19 mouse cellular contexts compared by ENCODE assay signal in the genomic region with DNA sequence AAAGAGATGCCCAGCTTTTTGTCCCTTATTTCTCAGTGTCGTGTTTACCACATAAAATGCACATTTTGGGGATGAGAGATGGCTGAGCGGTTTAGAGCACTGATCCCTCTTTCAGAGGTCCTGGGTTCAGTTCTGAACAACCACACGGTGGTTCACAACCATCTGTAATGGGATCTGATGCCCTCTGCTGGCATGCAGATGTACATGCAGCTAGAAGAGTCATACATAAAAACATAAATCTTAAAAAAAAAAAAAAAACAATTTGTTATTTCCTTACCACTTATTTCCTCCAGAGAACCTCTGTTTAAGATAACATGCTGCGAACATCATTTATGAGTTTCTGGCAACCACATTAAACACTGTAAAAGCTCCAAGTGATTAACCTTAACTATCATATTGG.
DNase-seq lines count a peak whose midpoint lies in the region; ATAC-seq and TF ChIP-seq lines count a peak whose summit lies in the region.
"Had no signal": no experiment of that assay in that cellular context is flagged by ENCODE, and none has a peak within 500 bp of the region (broad histone marks: within the 10 kb centered on the region; RNA-seq: fewer than 3 reads in every experiment).

No protein-coding gene starts in this region.

- H3K4me1 ChIP-seq in kidney, postnatal 0 days (replicated peaks; ENCODE audit: insufficient read depth, low read length), result no peaks in the 10 kb centered on the region
- H3K4me1 ChIP-seq in CH12.LX (ENCODE audit: control insufficient read depth in 1 of 2, insufficient read depth in 2 of 2), result no peaks in the 10 kb centered on the region
- H3K4me1 ChIP-seq in midbrain, embryonic 15.5 days, result peaks cover 3% of the 10 kb centered on the region
- H3K4me1 ChIP-seq: liver, embryonic 13.5 days had no signal

- no peak overlapping the region for H3K9ac ChIP-seq in kidney, postnatal 0 days (ENCODE audit: low read depth, low read length)
- no peak overlapping the region for H3K9ac ChIP-seq in CH12.LX (ENCODE audit: insufficient read depth, low read depth)
- H3K9ac ChIP-seq in midbrain, embryonic 15.5 days, result no peak overlapping the region
- H3K9ac ChIP-seq: forebrain, embryonic 15.5 days; liver, embryonic 13.5 days; midbrain, embryonic 12.5 days had no signal

- no peaks in the 10 kb centered on the region for H3K9me3 ChIP-seq in kidney, postnatal 0 days (replicated peaks; ENCODE audit: low read length)
- H3K9me3 ChIP-seq in CH12.LX (replicated peaks; ENCODE audit: low read length), result no peaks in the 10 kb centered on the region
- no peaks in the 10 kb centered on the region for H3K9me3 ChIP-seq in midbrain, embryonic 15.5 days
- H3K9me3 ChIP-seq: forebrain, embryonic 15.5 days; liver, embryonic 13.5 days; midbrain, embryonic 12.5 days had no signal

- H3K79me2 ChIP-seq in CH12.LX (replicated peaks; ENCODE audit: control insufficient read depth, extremely low read depth, insufficient read depth, poor library complexity, severe bottlenecking), result no peaks in the 10 kb centered on the region

- H3K36me3 ChIP-seq in kidney, postnatal 0 days (ENCODE audit: insufficient read depth, low read length), result no peaks in the 10 kb centered on the region
- H3K36me3 ChIP-seq in CH12.LX (replicated peaks in 1 of 2; ENCODE audit: control insufficient read depth in 1 of 2, insufficient read depth in 1 of 2, low read length in 1 of 2), result no peaks in the 10 kb centered on the region
- no peaks in the 10 kb centered on the region for H3K36me3 ChIP-seq in midbrain, embryonic 15.5 days (replicated peaks)
- H3K36me3 ChIP-seq: forebrain, embryonic 15.5 days; liver, embryonic 13.5 days; midbrain, embryonic 12.5 days had no signal

- dilution Hi-C loops in CH12.LX (cut with MboI; ENCODE audit: extremely low pct_ligation_motif_present, extremely low pct_unique_long_range_greater_than_20kb, low sequenced_read_pairs), result no loop called here

- TF ChIP-seq POLR2A in CH12.LX (IDR thresholded peaks at IDR 0.05; ENCODE audit: low read depth, low read length), result no peak
- TF ChIP-seq POLR2A in brain, embryonic 14.5 days (IDR thresholded peaks at IDR 0.05; ENCODE audit: borderline replicate concordance, extremely low read depth, insufficient read depth, insufficient read length, poor library complexity, severe bottlenecking), result no peak

- TF ChIP-seq CTCF in kidney, postnatal 0 days (IDR thresholded peaks at IDR 0.05; ENCODE audit: low read depth), result peak; percentile 55
- peak; percentile 22 to 40; a peak in 3 of 4 replicates for TF ChIP-seq CTCF in CH12.LX (conservative IDR thresholded peaks at IDR 0.05 in 1 of 2, IDR thresholded peaks at IDR 0.05 in 1 of 2; ENCODE audit: low read depth in 2 of 2, low read length in 2 of 2)
- peak; percentile 22; the same call in 1 of the 2 replicates for TF ChIP-seq CTCF in brain, embryonic 14.5 days (IDR thresholded peaks at IDR 0.05; ENCODE audit: borderline replicate concordance, extremely low read depth, insufficient read depth, insufficient read length)

- WGBS in kidney, postnatal 0 days, result 71% methylated on average over 4 of the region's 4 CpGs
- 82% methylated on average over 4 of the region's 4 CpGs for WGBS in midbrain, embryonic 15.5 days

- no peak overlapping the region for H3K4me3 ChIP-seq in kidney, postnatal 0 days (replicated peaks; ENCODE audit: low read depth, low read length)
- no peak overlapping the region for H3K4me3 ChIP-seq in CH12.LX (replicated peaks in 1 of 3; ENCODE audit: low read depth in 2 of 3, low read length in 2 of 3, poor library complexity in 1 of 3)
- no peak overlapping the region for H3K4me3 ChIP-seq in midbrain, embryonic 15.5 days
- H3K4me3 ChIP-seq: forebrain, embryonic 15.5 days; liver, embryonic 13.5 days; midbrain, embryonic 12.5 days had no signal

- in situ Hi-C loops in CH12.LX (cut with MboI; ENCODE audit: low pct_ligation_motif_present, low pct_unique_long_range_greater_than_20kb, low sequenced_read_pairs), result loop anchor here (10.0 kb wide), 1 partner anchor 279 kb away; no protein-coding TSS in a partner anchor

- H3K4me2 ChIP-seq in kidney, postnatal 0 days (ENCODE audit: low read length), result no peak overlapping the region
- H3K4me2 ChIP-seq in CH12.LX (ENCODE audit: insufficient read depth, low read depth, poor library complexity, severe bottlenecking), result no peak overlapping the region
- H3K4me2 ChIP-seq in midbrain, embryonic 15.5 days, result no peak overlapping the region
- H3K4me2 ChIP-seq: forebrain, embryonic 15.5 days; heart, embryonic 11.5 days; liver, embryonic 13.5 days; midbrain, embryonic 12.5 days had no signal

- no peak for TF ChIP-seq EP300 in CH12.LX (IDR thresholded peaks at IDR 0.05; ENCODE audit: low read length)

- no peak for DNase-seq in kidney, postnatal 0 days (ENCODE audit: low spot score)
- DNase-seq in kidney, postnatal 10 days, result no peak
- peak; percentile 30 for DNase-seq in CD4-positive helper T cell, adult 2 months (ENCODE audit: low read depth, low spot score)
- DNase-seq in CH12.LX (ENCODE audit: extremely low read depth), result no peak
- DNase-seq in brain, embryonic 14.5 days (ENCODE audit: low read depth), result no peak
- DNase-seq in layer of hippocampus, adult 18-20 months (ENCODE audit: low spot score in 2 of 2), result no peak
- DNase-seq: adrenal gland, postnatal 36 days; cerebellum, postnatal 10 days; gastrocnemius, postnatal 10 days; heart, postnatal 4 days; kidney, postnatal 25 days; left cerebral cortex, postnatal 4 days; liver, embryonic 13.5 days; lung, postnatal 4 days; right cerebral cortex, postnatal 14 days had no signal

- no peak overlapping the region for H3K27ac ChIP-seq in kidney, postnatal 0 days
- no peak overlapping the region for H3K27ac ChIP-seq in CH12.LX (ENCODE audit: insufficient read depth, low read depth)
- no peak overlapping the region for H3K27ac ChIP-seq in midbrain, embryonic 15.5 days
- H3K27ac ChIP-seq: forebrain, embryonic 15.5 days; liver, embryonic 13.5 days; midbrain, embryonic 12.5 days had no signal

- H3K27me3 ChIP-seq in kidney, postnatal 0 days (ENCODE audit: insufficient read depth, low read length), result no peaks in the 10 kb centered on the region
- H3K27me3 ChIP-seq in CH12.LX (replicated peaks), result peaks cover 2% of the 10 kb centered on the region
- H3K27me3 ChIP-seq in midbrain, embryonic 15.5 days (replicated peaks), result no peaks in the 10 kb centered on the region
- H3K27me3 ChIP-seq: forebrain, embryonic 15.5 days; liver, embryonic 13.5 days had no signal

- TF ChIP-seq RAD21 in CH12.LX (IDR thresholded peaks at IDR 0.05; ENCODE audit: low read depth, low read length), result peak; percentile 23

- no peak for ATAC-seq in kidney, postnatal 0 days (replicated peaks; ENCODE audit: low FRiP score, low read depth)
- no peak for ATAC-seq in midbrain, embryonic 15.5 days (replicated peaks)
- ATAC-seq: forebrain, embryonic 15.5 days had no signal

TF ChIP-seq in CH12.LX, 34 proteins besides CTCF, POLR2A, EP300 and RAD21:
- TF ChIP-seq MAX (IDR thresholded peaks at IDR 0.05; ENCODE audit: low read length), result no peak
- TF ChIP-seq JUN (IDR thresholded peaks at IDR 0.05; ENCODE audit: insufficient read depth, low read depth, low read length), result no peak
- peak; percentile 36 for TF ChIP-seq SMC3 (IDR thresholded peaks at IDR 0.05; ENCODE audit: low read depth, low read length)
- no peak for TF ChIP-seq CHD1 (IDR thresholded peaks at IDR 0.05; ENCODE audit: low read depth, low read length)
